Mouse (Mus musculus) spleen, embryonic (tissue): ENCODE measurements around the gene Usp9x.

ENCODE experiments used
- CTCF ChIA-PET: fragments of 350-600 bp; sonication (Branson Sonifier 250); formaldehyde crosslinking; loops from one replicate; lab custom pipeline; 2022; lab: Charles Lee

Gene Usp9x

GRCm38 (mm10) chrX:13072461-13072982 lies 1.2 kb downstream of the Usp9x start:
- CTCF ChIA-PET: no interaction called here

DNA sequence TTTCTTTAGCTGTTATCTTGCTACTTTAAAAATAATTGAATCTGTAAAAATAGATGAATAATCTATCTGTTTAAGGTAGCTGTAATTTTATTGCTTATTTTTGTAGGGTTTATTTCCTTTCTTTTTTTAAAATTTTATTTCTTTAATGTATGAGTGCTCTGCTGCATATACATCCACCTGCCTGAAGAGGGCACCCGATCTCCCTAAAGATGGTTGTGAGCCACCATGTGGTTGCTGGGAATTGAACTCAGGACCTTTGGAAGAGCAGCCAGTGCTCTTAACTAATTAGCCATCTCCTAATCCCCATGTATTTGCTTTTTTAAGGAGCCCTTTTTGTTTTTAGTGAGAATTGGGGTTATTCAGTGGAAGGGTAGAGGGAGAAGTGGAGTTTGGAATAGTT lies 14.3 kb downstream of the Usp9x start:
- CTCF ChIA-PET: no interaction called here

DNA sequence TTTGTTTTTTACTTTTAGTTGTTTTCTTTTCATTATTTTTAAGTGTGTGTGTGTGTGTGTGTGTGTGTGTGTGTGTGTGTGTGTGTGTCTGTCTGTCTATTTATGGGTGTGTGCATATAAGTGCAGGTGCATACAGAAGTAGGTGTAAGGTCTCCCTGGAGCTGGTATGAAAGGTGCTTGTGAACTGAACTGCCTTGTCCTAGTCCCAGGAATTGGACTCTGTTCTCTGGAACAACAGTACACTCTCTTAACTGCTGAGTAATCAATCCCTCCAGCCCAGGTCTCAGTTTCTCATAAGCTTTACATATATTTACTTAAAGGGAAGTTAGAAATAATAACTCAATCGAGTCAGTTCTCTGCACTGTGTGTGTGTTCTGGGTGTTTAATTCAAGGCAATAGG lies 25.7 kb downstream of the Usp9x start:
- CTCF ChIA-PET: no interaction called here

DNA sequence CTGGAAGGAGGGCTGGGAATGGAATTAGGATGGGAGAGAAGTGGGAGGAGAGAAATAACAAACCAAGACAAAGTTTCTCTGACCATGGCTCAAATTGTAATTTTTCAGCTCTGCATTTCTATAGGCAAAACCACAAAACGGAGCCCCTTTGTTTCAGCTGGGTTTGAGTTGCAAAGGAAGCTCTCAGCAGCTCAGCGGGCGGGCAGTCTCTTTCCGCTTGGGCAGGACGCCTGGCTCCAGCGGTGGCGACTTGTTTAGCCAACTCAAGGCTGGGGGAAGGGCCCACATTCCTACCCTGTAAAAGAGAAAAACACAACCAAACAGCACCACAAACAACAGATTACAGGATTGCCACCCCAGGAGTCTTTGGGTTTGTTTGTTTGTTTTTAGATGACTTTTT lies 135.2 kb downstream of the Usp9x start:
- CTCF ChIA-PET: no interaction called here

DNA sequence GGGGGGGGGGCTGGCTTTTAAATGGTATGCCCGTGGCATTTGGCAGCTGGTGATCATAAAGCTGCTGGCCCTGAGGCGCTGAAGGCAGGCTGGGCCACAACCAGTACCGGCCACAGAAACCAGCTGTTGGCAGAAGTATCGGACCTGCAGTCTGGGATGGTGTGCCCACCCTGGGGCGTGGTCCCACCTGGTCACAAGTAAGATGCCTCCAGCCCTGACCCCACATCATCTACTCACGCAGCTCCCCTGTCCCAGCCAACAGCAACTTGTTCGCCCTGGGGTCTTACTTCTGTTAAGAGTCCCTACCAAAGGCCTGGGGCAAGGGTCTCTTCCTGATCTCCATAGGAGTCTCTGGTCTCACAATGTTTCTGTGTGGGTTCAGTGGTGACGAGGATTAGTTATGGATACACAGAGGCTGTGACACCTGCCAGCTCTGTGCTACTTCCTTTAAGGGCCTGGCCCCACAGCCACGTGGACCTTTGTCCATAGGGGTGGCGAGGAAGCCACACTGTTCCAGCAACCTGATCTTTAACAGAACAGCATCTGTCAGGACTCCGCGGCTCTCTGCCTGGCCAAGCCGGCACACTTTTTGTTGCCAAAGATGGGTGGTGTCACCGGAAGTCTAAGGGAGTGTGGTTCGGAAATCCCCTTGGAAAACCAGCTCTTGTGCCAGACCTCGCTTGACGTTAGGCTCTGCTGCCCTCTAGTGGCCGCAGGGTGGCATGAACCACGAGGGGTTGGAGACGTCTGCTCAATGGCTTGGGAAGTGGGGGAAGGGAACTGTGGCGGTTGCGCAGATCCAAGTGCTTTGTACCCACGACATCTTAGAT lies 136.4 kb downstream of the Usp9x start:
- CTCF ChIA-PET: interaction anchor here (0.7 kb wide), 1 partner anchor 44 kb away, joined by 8 read pairs; no protein-coding TSS in a partner anchor

GRCm38 (mm10) chrX:13208404-13208803 lies 137.1 kb downstream of the Usp9x start:
- CTCF ChIA-PET: interaction anchor here (0.7 kb wide), 1 partner anchor 44 kb away, joined by 8 read pairs; no protein-coding TSS in a partner anchor

- CTCF ChIA-PET: no interaction called here
Observed at GRCm38 (mm10) chrX:13214275-13214674, 143.0 kb downstream of the Usp9x start.
